9 mouse cellular contexts compared by ENCODE assay signal in genomic region chr13:55414743-55415380, GRCm38 (mm10). TPM values are rescaled to one million over a fixed set of nuclear protein-coding genes. Genes with fewer than 3 reads are reported as not detected.
A peak's percentile ranks its signal among the peaks of the same experiment; 100 is the strongest.
DNase-seq lines count a peak whose midpoint lies in the region; ATAC-seq and TF ChIP-seq lines count a peak whose summit lies in the region.
"Had no signal": no experiment of that assay in that cellular context is flagged by ENCODE, and none has a peak within 500 bp of the region (broad histone marks: within the 10 kb centered on the region; RNA-seq: fewer than 3 reads in every experiment).

Gene Pfn3 (minus strand): TSS chr13:55415232.

- H3K4me1 ChIP-seq in embryonic facial prominence, embryonic 15.5 days, result peaks cover 18% of the 10 kb centered on the region
- peaks cover 6% of the 10 kb centered on the region for H3K4me1 ChIP-seq in hindbrain, embryonic 12.5 days

- ATAC-seq in embryonic facial prominence, embryonic 15.5 days (ENCODE audit: insufficient number of reproducible peaks, low FRiP score, low TSS enrichment, low read depth), result peak; percentile 54; the same call in 1 of the 2 replicates
- peak; percentile 65 for ATAC-seq in hindbrain, embryonic 12.5 days (ENCODE audit: low FRiP score)

- peak; percentile 34 for DNase-seq in gastrocnemius, adult 2 months
- no peak for DNase-seq in gastrocnemius, postnatal 36 days
- peak; percentile 45 to 72 for DNase-seq in layer of hippocampus, postnatal 14 days (ENCODE audit: low spot score in 2 of 2)
- peak; percentile 77 for DNase-seq in lung, postnatal 10 days
- DNase-seq in right cerebral cortex, postnatal 36 days (ENCODE audit: low spot score in 2 of 2), result peak; percentile 76 to 83
- DNase-seq in urinary bladder, postnatal 36 days (ENCODE audit: low spot score in 2 of 2), result no peak

- intact Hi-C loops in gastrocnemius, adult 2 months (cut with DNase I), result no loop called here
- intact Hi-C loops in gastrocnemius, postnatal 36 days (cut with DNase I), result no loop called here

- no peak within 1 kb of the TSS for H3K27ac ChIP-seq in gastrocnemius, adult 2 months
- no peak within 1 kb of the TSS for H3K27ac ChIP-seq in embryonic facial prominence, embryonic 15.5 days (replicated peaks)
- H3K27ac ChIP-seq in hindbrain, embryonic 12.5 days, result no peak within 1 kb of the TSS

- peak within 1 kb of the TSS; percentile 57 for H3K4me2 ChIP-seq in embryonic facial prominence, embryonic 15.5 days (replicated peaks)
- peak within 1 kb of the TSS; percentile 63 for H3K4me2 ChIP-seq in hindbrain, embryonic 12.5 days (replicated peaks)

- H3K9me3 ChIP-seq in embryonic facial prominence, embryonic 15.5 days (replicated peaks), result no peaks in the 10 kb centered on the region
- H3K9me3 ChIP-seq in hindbrain, embryonic 12.5 days (replicated peaks), result no peaks in the 10 kb centered on the region

- no peak for TF ChIP-seq CTCF in gastrocnemius, adult 2 months (IDR thresholded peaks at IDR 0.05)

- H3K4me3 ChIP-seq in gastrocnemius, adult 2 months, result peak within 1 kb of the TSS; percentile 13
- peak within 1 kb of the TSS; percentile 34 for H3K4me3 ChIP-seq in embryonic facial prominence, embryonic 15.5 days (replicated peaks)
- H3K4me3 ChIP-seq in hindbrain, embryonic 12.5 days, result peak within 1 kb of the TSS; percentile 34

- peaks cover 26% of the 10 kb centered on the region for H3K27me3 ChIP-seq in embryonic facial prominence, embryonic 15.5 days
- H3K27me3 ChIP-seq in hindbrain, embryonic 12.5 days, result peaks cover 48% of the 10 kb centered on the region

- whole genome bisulfite sequencing in embryonic facial prominence, embryonic 15.5 days, result 8% methylated on average over 41 of the region's 41 CpGs
- 10% methylated on average over 41 of the region's 41 CpGs for WGBS in hindbrain, embryonic 12.5 days

- no peaks in the 10 kb centered on the region for H3K36me3 ChIP-seq in embryonic facial prominence, embryonic 15.5 days
- no peaks in the 10 kb centered on the region for H3K36me3 ChIP-seq in hindbrain, embryonic 12.5 days

- H3K9ac ChIP-seq in embryonic facial prominence, embryonic 15.5 days, result no peak within 1 kb of the TSS; the same call in 1 of the 2 replicates
- H3K9ac ChIP-seq in hindbrain, embryonic 12.5 days, result peak within 1 kb of the TSS; percentile 44; the same call in 1 of the 2 replicates

RNA-seq across cellular contexts. Expression of gene Pfn3, which starts in this region (rescaled TPM):
- total RNA-seq in gastrocnemius, adult 2 months (2021), result not detected
- total RNA-seq in gastrocnemius, postnatal 36 days (2021), result not detected
- not detected in 2 replicates for polyA plus RNA-seq in embryonic facial prominence, embryonic 15.5 days (2015; fragmentation: Nextera tagmentation; extraction: Ambion mirVana)
- polyA plus RNA-seq in hindbrain, embryonic 12.5 days (2016; fragmentation: Nextera tagmentation; extraction: Ambion mirVana), result not detected in 2 replicates
- total RNA-seq in layer of hippocampus, postnatal 14 days (2021), result not detected
- total RNA-seq: CH12.LX had no signal

Comparison
In these comparisons a context has a peak if more than half of its experiments do, and no peak if none do; other contexts are left out.
1. Peak in DNase-seq and H3K4me3 ChIP-seq in gastrocnemius, adult 2 months; RNA of the gene not detected or under 1 TPM.
2. Peak in ATAC-seq, H3K4me3 ChIP-seq and H3K4me2 ChIP-seq in embryonic facial prominence, embryonic 15.5 days; RNA of the gene not detected or under 1 TPM.
3. Peak in ATAC-seq, H3K4me3 ChIP-seq, H3K9ac ChIP-seq and H3K4me2 ChIP-seq in hindbrain, embryonic 12.5 days; RNA of the gene not detected or under 1 TPM.
4. Peak in DNase-seq in layer of hippocampus, postnatal 14 days; RNA of the gene not detected or under 1 TPM.
5. DNase-seq: peak in lung, postnatal 10 days (single experiment) and right cerebral cortex, postnatal 36 days (2 of 2); none in gastrocnemius, postnatal 36 days (0 of 2) and urinary bladder, postnatal 36 days (0 of 2).
6. Peak in every context shown above with its lines, with median percentiles within 50 percentile points of each other: H3K4me3 ChIP-seq.